Mouse (Mus musculus) MEL (cell line): ENCODE measurements around the gene Ttc41.

Experiments
- CTCF ChIP-seq, 3 experiments: IDR thresholded peaks in 2 of 3; conservative IDR thresholded peaks in 1 of 3; 2 replicates each; pipeline ENCODE4 v1.5.1; 2011 to 2012; ENCODE audit warnings: low read length in 3 of 3, low read depth in 2 of 3, mild to moderate bottlenecking in 2 of 3, improper control_type of control experiment in 1 of 3, inconsistent platforms in 1 of 3, mixed read lengths in 1 of 3, moderate library complexity in 1 of 3; ENCODE audit not compliant: control insufficient read depth in 1 of 3, insufficient read depth in 1 of 3, poor library complexity in 1 of 3, severe bottlenecking in 1 of 3
- EP300 ChIP-seq, 2 experiments: IDR thresholded peaks; 2 replicates each; pipeline ENCODE4 v1.6.1; 2011; ENCODE audit warnings: improper control_type of control experiment in 2 of 2, low read length in 2 of 2, low read depth in 1 of 2, mild to moderate bottlenecking in 1 of 2
- JUND ChIP-seq: IDR thresholded peaks from 2 replicates; pipeline ENCODE4 v1.6.1; 2011; ENCODE audit warnings: low read depth, mild to moderate bottlenecking, improper control_type of control experiment, low read length
- MAFK ChIP-seq: IDR thresholded peaks from 2 replicates; pipeline ENCODE4 v1.6.1; 2011; ENCODE audit warnings: low read depth, mild to moderate bottlenecking, low read length, improper control_type of control experiment, borderline replicate concordance
- MXI1 ChIP-seq: IDR thresholded peaks from 2 replicates; pipeline ENCODE4 v1.6.1; 2011; ENCODE audit warnings: mild to moderate bottlenecking, low read depth, low read length, improper control_type of control experiment
- POLR2A ChIP-seq, 2 experiments: IDR thresholded peaks; 2 replicates each; pipeline ENCODE4 v1.6.1; 2011 to 2012; ENCODE audit warnings: low read length in 2 of 2, mild to moderate bottlenecking in 2 of 2, control low read depth in 1 of 2, improper control_type of control experiment in 1 of 2, low read depth in 1 of 2, moderate library complexity in 1 of 2; ENCODE audit not compliant: control insufficient read depth in 1 of 2, insufficient read depth in 1 of 2, poor library complexity in 1 of 2
- RCOR1 ChIP-seq: IDR thresholded peaks from 2 replicates; pipeline ENCODE4 v1.6.1; 2012; ENCODE audit warnings: low read depth, mild to moderate bottlenecking, inconsistent platforms, low read length, improper control_type of control experiment
- SMC3 ChIP-seq: IDR thresholded peaks from 2 replicates; pipeline ENCODE4 v1.6.1; 2011; ENCODE audit warnings: low read depth, low read length, improper control_type of control experiment
- TAL1 ChIP-seq: IDR thresholded peaks from 2 replicates; pipeline ENCODE4 v1.6.1; 2012; ENCODE audit warnings: mild to moderate bottlenecking, inconsistent platforms, low read length, moderate library complexity, mixed read lengths
- TCF12 ChIP-seq: IDR thresholded peaks from 2 replicates; pipeline ENCODE4 v1.6.1; 2014; ENCODE audit warnings: low read depth, mild to moderate bottlenecking, inconsistent platforms, low read length, improper control_type of control experiment, moderate library complexity
- USF2 ChIP-seq, 2 experiments: IDR thresholded peaks; 2 replicates each; pipeline ENCODE4 v1.6.1; 2011 to 2012; ENCODE audit warnings: improper control_type of control experiment in 2 of 2, low read length in 2 of 2, borderline replicate concordance in 1 of 2, inconsistent platforms in 1 of 2, low read depth in 1 of 2, mild to moderate bottlenecking in 1 of 2; ENCODE audit not compliant: insufficient read depth in 1 of 2

- no peak for TF ChIP-seq SMC3
- no peak for TF ChIP-seq TAL1
- TF ChIP-seq CTCF (IDR thresholded peaks at IDR 0.05 in 2 of 3, conservative IDR thresholded peaks at IDR 0.05 in 1 of 3; ENCODE audit: control insufficient read depth in 1 of 3, insufficient read depth in 1 of 3, low read depth in 2 of 3, low read length in 3 of 3, poor library complexity in 1 of 3, severe bottlenecking in 1 of 3), result no peak
- no peak for TF ChIP-seq MAFK
- no peak for TF ChIP-seq POLR2A (IDR thresholded peaks at IDR 0.05; ENCODE audit: control insufficient read depth in 1 of 2, insufficient read depth in 1 of 2, low read depth in 1 of 2, low read length in 2 of 2, poor library complexity in 1 of 2)
- no peak for TF ChIP-seq TCF12
- TF ChIP-seq RCOR1, result no peak
- TF ChIP-seq USF2 (IDR thresholded peaks at IDR 0.05; ENCODE audit: borderline replicate concordance in 1 of 2, insufficient read depth in 1 of 2, low read depth in 1 of 2, low read length in 2 of 2), result no peak
- TF ChIP-seq MXI1, result no peak
- TF ChIP-seq EP300 (IDR thresholded peaks at IDR 0.05; ENCODE audit: low read depth in 1 of 2, low read length in 2 of 2), result no peak
- TF ChIP-seq JUND, result no peak
These were observed 55.6 kb downstream of the Ttc41 start for GRCm38 (mm10) chr10:86761236-86761635.
